Mouse (Mus musculus): Measurements from ENCODE around the gene Atxn7l3. TPM values are rescaled to one million over a fixed set of nuclear protein-coding genes. Genes with fewer than 3 reads are reported as not detected.

Gene Atxn7l3
- polyA plus RNA-seq, 1 experiment, result 44.3 TPM

DNA sequence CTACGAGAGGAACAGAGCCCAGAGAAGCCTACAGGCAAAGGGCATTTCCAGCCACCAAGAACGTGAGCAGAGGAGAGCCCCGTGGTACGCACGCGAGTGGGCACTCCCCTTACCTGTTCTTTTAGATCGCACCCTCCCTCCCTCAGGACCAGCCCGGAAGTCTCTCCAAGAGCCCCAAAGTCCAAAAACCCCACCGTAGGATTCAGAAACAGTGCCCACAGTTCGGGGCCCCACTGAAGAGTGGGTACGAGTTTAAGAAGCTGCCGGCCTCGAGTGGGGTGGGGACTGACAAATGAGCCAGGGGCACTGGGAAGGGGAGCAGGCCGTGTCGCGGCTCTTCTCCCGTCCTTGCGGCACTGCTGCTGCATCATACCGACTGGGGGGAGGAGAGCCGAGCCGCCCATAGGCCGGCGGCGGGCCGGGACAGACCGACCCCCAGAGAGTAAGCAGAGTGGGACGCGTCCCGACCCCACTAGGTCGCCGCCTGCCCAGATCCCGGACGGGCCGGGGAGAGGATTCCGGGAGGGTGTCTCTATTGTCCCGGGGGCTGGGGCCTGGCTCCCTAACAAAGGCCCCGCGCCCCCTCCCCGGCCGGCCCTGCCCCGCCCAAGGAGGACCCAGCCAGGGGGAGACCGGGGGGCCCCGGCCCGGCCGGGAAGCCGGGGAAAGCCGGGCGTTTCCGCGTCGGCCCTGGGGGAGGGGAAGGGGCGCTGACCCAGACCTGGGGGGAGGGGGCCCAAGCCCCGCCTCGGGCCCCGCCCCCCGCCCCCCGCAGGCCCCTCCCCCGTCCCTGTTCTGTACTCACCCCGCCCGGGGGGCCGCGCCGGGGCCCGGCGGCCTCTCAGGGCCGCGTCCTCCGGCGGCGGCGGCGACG lies 596 bp downstream of the Atxn7l3 start:
- H3K9ac ChIP-seq (ENCODE audit: low read depth, poor library complexity, severe bottlenecking), result peak overlapping the region; percentile 99

GRCm38 (mm10) chr11:102294887-102295597 lies 1.4 kb downstream of the Atxn7l3 start:
- Histone ChIP-seq H3K4me1 (ENCODE audit: control insufficient read depth, insufficient read depth, low read length) (peaks cover 3% of the 10 kb centered on the region), H3K4me3 (ENCODE audit: low read depth, low read length) (peak overlapping the region; percentile 64), H3K27me3 (ENCODE audit: control insufficient read depth, insufficient read depth, low read length, poor library complexity, severe bottlenecking) (no peaks in the 10 kb centered on the region), H3K9me3 (replicated peaks; ENCODE audit: control insufficient read depth, insufficient read depth, low read length, poor library complexity, severe bottlenecking) (no peaks in the 10 kb centered on the region), H3K36me3 (ENCODE audit: control insufficient read depth, insufficient read depth, low read length, poor library complexity, severe bottlenecking) (peaks cover 35% of the 10 kb centered on the region), H3K27ac (ENCODE audit: insufficient read depth, low read length) (no peak overlapping the region), H3K9ac (ENCODE audit: low read depth, poor library complexity, severe bottlenecking) (peak overlapping the region; percentile 99)
- TF ChIP-seq EP300 (IDR thresholded peaks at IDR 0.05; ENCODE audit: insufficient read depth, low read depth, low read length) (no peak), CTCF (IDR thresholded peaks at IDR 0.05; ENCODE audit: low read depth, low read length) (no peak), POLR2A (IDR thresholded peaks at IDR 0.05; ENCODE audit: insufficient read depth, low read length) (no peak)

More for the DNA sequence above, 596 bp downstream of the Atxn7l3 start:
- H3K4me1 ChIP-seq (ENCODE audit: control insufficient read depth, insufficient read depth, low read length), result peaks cover 3% of the 10 kb centered on the region
- H3K36me3 ChIP-seq (ENCODE audit: control insufficient read depth, insufficient read depth, low read length, poor library complexity, severe bottlenecking), result peaks cover 35% of the 10 kb centered on the region
- TF ChIP-seq CTCF (IDR thresholded peaks at IDR 0.05; ENCODE audit: low read depth, low read length) (no peak), POLR2A (IDR thresholded peaks at IDR 0.05; ENCODE audit: insufficient read depth, low read length) (no peak), EP300 (IDR thresholded peaks at IDR 0.05; ENCODE audit: insufficient read depth, low read depth, low read length) (no peak)
- H3K9me3 ChIP-seq (replicated peaks; ENCODE audit: control insufficient read depth, insufficient read depth, low read length, poor library complexity, severe bottlenecking), result no peaks in the 10 kb centered on the region
- no peaks in the 10 kb centered on the region for H3K27me3 ChIP-seq (ENCODE audit: control insufficient read depth, insufficient read depth, low read length, poor library complexity, severe bottlenecking)
- peak overlapping the region; percentile 64 for H3K4me3 ChIP-seq (ENCODE audit: low read depth, low read length)
- H3K27ac ChIP-seq (ENCODE audit: insufficient read depth, low read length), result 0 out of 2 replicates have a peak overlapping the region, but pooled peaks have one; percentile 43

DNA sequence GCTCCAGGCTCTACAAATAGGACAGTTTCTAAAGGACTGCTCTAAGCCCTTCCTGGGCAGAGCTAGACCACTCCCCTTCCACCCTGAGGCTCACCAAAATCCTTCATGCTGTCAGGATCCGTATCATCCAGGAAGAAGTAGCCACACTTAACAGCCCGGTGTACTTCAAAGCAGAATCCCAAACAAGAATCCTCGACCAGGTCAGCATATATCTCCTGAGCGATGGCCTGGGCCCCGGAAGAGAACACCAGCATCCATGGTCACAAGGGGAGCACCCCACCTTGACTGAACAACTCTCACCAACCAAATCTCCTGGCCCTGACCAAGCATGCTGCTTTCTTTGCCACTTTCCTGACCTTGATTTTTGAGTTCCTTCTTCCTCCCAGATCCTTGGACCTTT lies 2.0 kb downstream of the Atxn7l3 start:
- Histone ChIP-seq H3K27me3 (ENCODE audit: control insufficient read depth, insufficient read depth, low read length, poor library complexity, severe bottlenecking) (no peaks in the 10 kb centered on the region), H3K36me3 (ENCODE audit: control insufficient read depth, insufficient read depth, low read length, poor library complexity, severe bottlenecking) (peaks cover 35% of the 10 kb centered on the region), H3K9ac (ENCODE audit: low read depth, poor library complexity, severe bottlenecking) (0 out of 2 replicates have a peak overlapping the region, but pooled peaks have one; percentile 99), H3K4me1 (ENCODE audit: control insufficient read depth, insufficient read depth, low read length) (peaks cover 3% of the 10 kb centered on the region), H3K9me3 (replicated peaks; ENCODE audit: control insufficient read depth, insufficient read depth, low read length, poor library complexity, severe bottlenecking) (no peaks in the 10 kb centered on the region), H3K27ac (ENCODE audit: insufficient read depth, low read length) (no peak overlapping the region), H3K4me3 (ENCODE audit: low read depth, low read length) (no peak overlapping the region)
- TF ChIP-seq POLR2A (IDR thresholded peaks at IDR 0.05; ENCODE audit: insufficient read depth, low read length), result no peak
- TF ChIP-seq EP300 (IDR thresholded peaks at IDR 0.05; ENCODE audit: insufficient read depth, low read depth, low read length), result no peak
- no peak for TF ChIP-seq CTCF (IDR thresholded peaks at IDR 0.05; ENCODE audit: low read depth, low read length)

DNA sequence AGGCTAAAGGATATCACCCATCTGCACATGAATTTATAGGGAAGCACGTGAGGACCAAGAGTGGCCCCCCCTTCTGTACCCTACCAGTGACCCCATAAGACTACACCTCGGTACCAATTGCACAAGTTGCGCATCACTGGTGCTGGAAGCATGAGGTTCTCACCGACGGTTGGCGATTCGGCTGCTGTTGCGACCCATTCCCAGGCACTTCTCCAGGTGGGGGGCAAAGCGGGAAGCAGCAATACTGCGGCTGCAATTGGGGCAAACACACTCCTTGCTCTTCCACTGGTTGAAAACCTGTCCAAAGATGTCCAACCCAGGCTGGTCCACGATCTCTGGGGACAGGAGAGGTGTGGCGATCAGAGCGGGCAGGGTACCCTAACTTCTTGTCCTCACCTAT lies 2.5 kb downstream of the Atxn7l3 start:
- no peak overlapping the region for H3K4me3 ChIP-seq (ENCODE audit: low read depth, low read length)
- peaks cover 35% of the 10 kb centered on the region for H3K36me3 ChIP-seq (ENCODE audit: control insufficient read depth, insufficient read depth, low read length, poor library complexity, severe bottlenecking)
- no peaks in the 10 kb centered on the region for H3K9me3 ChIP-seq (replicated peaks; ENCODE audit: control insufficient read depth, insufficient read depth, low read length, poor library complexity, severe bottlenecking)
- H3K27me3 ChIP-seq (ENCODE audit: control insufficient read depth, insufficient read depth, low read length, poor library complexity, severe bottlenecking), result no peaks in the 10 kb centered on the region
- H3K27ac ChIP-seq (ENCODE audit: insufficient read depth, low read length), result no peak overlapping the region
- H3K4me1 ChIP-seq (ENCODE audit: control insufficient read depth, insufficient read depth, low read length), result peaks cover 3% of the 10 kb centered on the region
- no peak for TF ChIP-seq EP300 (IDR thresholded peaks at IDR 0.05; ENCODE audit: insufficient read depth, low read depth, low read length)
- TF ChIP-seq POLR2A (IDR thresholded peaks at IDR 0.05; ENCODE audit: insufficient read depth, low read length), result no peak
- no peak for TF ChIP-seq CTCF (IDR thresholded peaks at IDR 0.05; ENCODE audit: low read depth, low read length)
- H3K9ac ChIP-seq (ENCODE audit: low read depth, poor library complexity, severe bottlenecking), result 0 out of 2 replicates have a peak overlapping the region, but pooled peaks have one; percentile 99

DNA sequence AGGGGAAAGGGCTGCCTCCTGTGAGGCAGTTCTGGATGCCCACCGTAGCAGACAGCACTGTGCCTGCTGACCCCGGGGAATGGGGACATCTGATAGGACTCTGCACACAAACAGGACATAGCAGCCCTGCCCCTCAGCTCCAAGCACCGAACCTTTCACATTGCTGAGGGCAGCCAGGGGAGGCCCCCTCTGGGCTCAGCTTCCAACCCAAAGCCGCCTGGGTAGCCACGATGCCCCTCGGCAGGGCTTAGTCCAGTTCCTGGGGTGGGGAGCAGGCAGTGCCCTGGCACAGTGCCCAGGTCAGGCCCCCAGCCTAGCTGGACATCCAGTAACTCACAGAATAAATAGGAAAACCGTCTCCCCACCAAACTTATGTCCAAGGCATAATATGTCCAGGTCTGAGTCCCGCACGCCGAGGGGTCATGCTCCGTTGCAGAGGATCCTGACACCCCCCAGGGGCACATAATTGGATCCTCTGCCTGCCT lies 5.3 kb downstream of the Atxn7l3 start:
- Histone ChIP-seq H3K9me3 (replicated peaks; ENCODE audit: control insufficient read depth, insufficient read depth, low read length, poor library complexity, severe bottlenecking) (no peaks in the 10 kb centered on the region), H3K9ac (ENCODE audit: low read depth, poor library complexity, severe bottlenecking) (no peak overlapping the region), H3K4me1 (ENCODE audit: control insufficient read depth, insufficient read depth, low read length) (peaks cover 3% of the 10 kb centered on the region), H3K27me3 (ENCODE audit: control insufficient read depth, insufficient read depth, low read length, poor library complexity, severe bottlenecking) (no peaks in the 10 kb centered on the region), H3K4me3 (ENCODE audit: low read depth, low read length) (no peak overlapping the region), H3K27ac (ENCODE audit: insufficient read depth, low read length) (no peak overlapping the region), H3K36me3 (ENCODE audit: control insufficient read depth, insufficient read depth, low read length, poor library complexity, severe bottlenecking) (peaks cover 44% of the 10 kb centered on the region)
- TF ChIP-seq CTCF (IDR thresholded peaks at IDR 0.05; ENCODE audit: low read depth, low read length) (no peak), EP300 (IDR thresholded peaks at IDR 0.05; ENCODE audit: insufficient read depth, low read depth, low read length) (no peak), POLR2A (IDR thresholded peaks at IDR 0.05; ENCODE audit: insufficient read depth, low read length) (no peak)
